Mouse (Mus musculus): ENCODE measurements at regions not wholly inside any gene's neighbourhood (a gene's known extent, or its start where the extent isn't known, plus 50 kb on each side); places are given as distances from the start of the nearest gene placed in this dataset.

GRCm38 (mm10) chr10:107964022-107964421 lies 52.1 kb upstream of the Otogl start:
- TF ChIP-seq NRF1 (IDR thresholded peaks at IDR 0.05; ENCODE audit: insufficient read depth, low read depth, low read length, poor library complexity, severe bottlenecking) (no peak), SIN3A (IDR thresholded peaks at IDR 0.05; ENCODE audit: low read length) (no peak)
- Histone ChIP-seq H3K27ac (ENCODE audit: control insufficient read depth, low read depth, low read length) (no peak overlapping the region), H3K9ac (ENCODE audit: control insufficient read depth, low read depth, low read length, poor library complexity, severe bottlenecking) (no peak overlapping the region)

GRCm38 (mm10) chr10:107962130-107962529 lies 50.2 kb upstream of the Otogl start:
- Histone ChIP-seq H3K9ac (ENCODE audit: control insufficient read depth, low read depth, low read length, poor library complexity, severe bottlenecking) (no peak overlapping the region), H3K4me1 (ENCODE audit: control insufficient read depth in 1 of 2, insufficient read depth in 2 of 2, low read length in 2 of 2) (no peaks in the 10 kb centered on the region; a peak in 1 of 4 replicates), H3K36me3 (ENCODE audit: control insufficient read depth in 1 of 2, insufficient read depth in 2 of 2, low read length in 2 of 2) (no peaks in the 10 kb centered on the region), H3K4me3 (ENCODE audit: control insufficient read depth in 1 of 2, insufficient read depth in 1 of 2, low read depth in 2 of 2, low read length in 2 of 2) (no peak overlapping the region), H3K27me3 (ENCODE audit: control insufficient read depth in 1 of 2, insufficient read depth in 2 of 2, low read length in 2 of 2) (no peaks in the 10 kb centered on the region), H3K27ac (ENCODE audit: control insufficient read depth, low read depth, low read length) (no peak overlapping the region), H3K9me3 (replicated peaks; ENCODE audit: insufficient read depth, low read length) (no peaks in the 10 kb centered on the region), H3K79me2 (ENCODE audit: control insufficient read depth, insufficient read depth, low read length, poor library complexity) (no peaks in the 10 kb centered on the region)
- no peak for TF ChIP-seq MXI1 (IDR thresholded peaks at IDR 0.05; ENCODE audit: low read depth, low read length)
- TF ChIP-seq EP300 (IDR thresholded peaks at IDR 0.05; ENCODE audit: low read depth in 1 of 2, low read length in 2 of 2): peak; percentile 18 to 49; a peak in 2 of 4 replicates
- peak; percentile 37; the same call in 1 of the 2 replicates for TF ChIP-seq TCF12 (IDR thresholded peaks at IDR 0.05; ENCODE audit: low read depth, low read length)
- no peak for TF ChIP-seq POLR2AphosphoS5 (IDR thresholded peaks at IDR 0.05; ENCODE audit: borderline replicate concordance, low read depth, low read length)
- TF ChIP-seq GATA1 (IDR thresholded peaks at IDR 0.05; ENCODE audit: low read depth, low read length): 0 out of 2 replicates have a peak, but pooled peaks have one; percentile 35
- TF ChIP-seq MAZ (IDR thresholded peaks at IDR 0.05; ENCODE audit: low read depth, low read length): no peak
- peak; percentile 45; the same call in 1 of the 2 replicates for TF ChIP-seq ETS1 (IDR thresholded peaks at IDR 0.05; ENCODE audit: low read depth, low read length)
- no peak for TF ChIP-seq UBTF (IDR thresholded peaks at IDR 0.05; ENCODE audit: borderline replicate concordance, insufficient read depth, low read depth, low read length)
- TF ChIP-seq MYB (IDR thresholded peaks at IDR 0.05; ENCODE audit: low read depth, low read length): no peak
- no peak for TF ChIP-seq KAT2A (conservative IDR thresholded peaks at IDR 0.05; ENCODE audit: low read depth, low read length)
- TF ChIP-seq USF2 (IDR thresholded peaks at IDR 0.05; ENCODE audit: borderline replicate concordance in 1 of 2, insufficient read depth in 1 of 2, low read depth in 1 of 2, low read length in 2 of 2): no peak
- TF ChIP-seq ELF1 (IDR thresholded peaks at IDR 0.05; ENCODE audit: low read depth, low read length): no peak
- no peak for TF ChIP-seq CHD2 (IDR thresholded peaks at IDR 0.05; ENCODE audit: low read length)
- peak; percentile 41 for DNase-seq (ENCODE audit: low read depth, low spot score)

More at GRCm38 (mm10) chr10:107964022-107964421, 52.1 kb upstream of the Otogl start:
- no peaks in the 10 kb centered on the region for H3K36me3 ChIP-seq (ENCODE audit: control insufficient read depth in 1 of 2, insufficient read depth in 2 of 2, low read length in 2 of 2)
- no peaks in the 10 kb centered on the region for H3K9me3 ChIP-seq (replicated peaks; ENCODE audit: insufficient read depth, low read length)
- H3K27me3 ChIP-seq (ENCODE audit: control insufficient read depth in 1 of 2, insufficient read depth in 2 of 2, low read length in 2 of 2): no peaks in the 10 kb centered on the region
- DNase-seq (ENCODE audit: low read depth, low spot score): no peak
- H3K4me3 ChIP-seq (ENCODE audit: control insufficient read depth in 1 of 2, insufficient read depth in 1 of 2, low read depth in 2 of 2, low read length in 2 of 2): no peak overlapping the region
- no peaks in the 10 kb centered on the region; a peak in 1 of 4 replicates for H3K4me1 ChIP-seq (ENCODE audit: control insufficient read depth in 1 of 2, insufficient read depth in 2 of 2, low read length in 2 of 2)
- H3K79me2 ChIP-seq (ENCODE audit: control insufficient read depth, insufficient read depth, low read length, poor library complexity): no peaks in the 10 kb centered on the region

Data from MEL (cell line).